Mouse (Mus musculus) cerebellum, adult 2 months (tissue): Measurements from ENCODE around the gene Lcn11. TPM values are rescaled to one million over a fixed set of nuclear protein-coding genes. Genes with fewer than 3 reads are reported as not detected.

ENCODE experiments used
- DNase-seq, 2 experiments: peaks; one replicate each; pipeline ENCODE4 v3.0.0; 2021
- H3K27ac ChIP-seq: fragments of 200-500 bp; 2 replicates; pipeline ENCODE4 v1.5.1; 2012; ENCODE audit warnings: low read length, control low read depth, inconsistent platforms; ENCODE audit not compliant: insufficient read depth
- H3K27me3 ChIP-seq: fragments of 200-500 bp; 2 replicates; pipeline ENCODE4 v1.6.1; 2012; ENCODE audit warnings: inconsistent platforms, mild to moderate bottlenecking, low read length, moderate library complexity; ENCODE audit not compliant: control insufficient read depth, insufficient read depth
- H3K4me1 ChIP-seq: fragments of 200-500 bp; 2 replicates; pipeline ENCODE4 v1.6.1; 2011; ENCODE audit warnings: low read length; ENCODE audit not compliant: control insufficient read depth, insufficient read depth
- H3K4me3 ChIP-seq: fragments of 200-500 bp; replicated peaks from 2 replicates; pipeline ENCODE3; 2011; ENCODE audit warnings: mild to moderate bottlenecking, low read depth, low read length, control low read depth; ENCODE audit not compliant: insufficient read depth
- CTCF ChIP-seq: fragments of 200-500 bp; IDR thresholded peaks from 2 replicates; pipeline ENCODE4 v1.5.1; 2011; ENCODE audit warnings: low read depth, mild to moderate bottlenecking, control low read depth, low read length, moderate library complexity, borderline replicate concordance; ENCODE audit not compliant: insufficient read depth
- POLR2A ChIP-seq: fragments of 200-500 bp; IDR thresholded peaks from 2 replicates; pipeline ENCODE4 v1.6.1; 2011; ENCODE audit warnings: low read length, control low read depth, borderline replicate concordance; ENCODE audit not compliant: insufficient read depth
- WGBS: fragments of 180-500 bp; shearing (Covaris S2); methylation state at CpG from one replicate; pipeline ENCODE4 v1.1.7; 2018; 5-methylcytosine and 5-hydroxymethylcytosine counted together
- polyA plus RNA-seq: library from polyadenylated mRNA; depleted of rRNA; stranded (reverse); fragments of >200 nt; gene quantifications from 2 replicates; pipeline ENCODE4 v1.2.3, GENCODE M21; 2012

Gene Lcn11
- polyA plus RNA-seq, 1 experiment = not detected

- peak in 1 of 2 experiments; percentile 22 for DNase-seq
- TF ChIP-seq CTCF = no peak
- no peak for TF ChIP-seq POLR2A
- Histone ChIP-seq H3K4me1 (peaks cover 4% of the 10 kb centered on the region; the same call in 1 of the 2 replicates), H3K4me3 (no peak overlapping the region), H3K27me3 (no peaks in the 10 kb centered on the region), H3K27ac (no peak overlapping the region)
- WGBS = 77% methylated on average over 2 of the region's 2 CpGs
These were observed 3.3 kb upstream of the Lcn11 start for GRCm38 (mm10) chr2:25773507-25773906.

GRCm38 (mm10) chr2:25774640-25775039 is 2.2 kb upstream of the Lcn11 start:
- WGBS = 88% methylated on average over 2 of the region's 2 CpGs
- no peak overlapping the region for H3K27ac ChIP-seq
- TF ChIP-seq CTCF = no peak
- TF ChIP-seq POLR2A = no peak
- no peaks in the 10 kb centered on the region for H3K27me3 ChIP-seq
- DNase-seq = no peak
- peaks cover 4% of the 10 kb centered on the region; the same call in 1 of the 2 replicates for H3K4me1 ChIP-seq
- H3K4me3 ChIP-seq = no peak overlapping the region

GRCm38 (mm10) chr2:25775991-25776390 is 826 bp upstream of the Lcn11 start:
- peaks cover 4% of the 10 kb centered on the region; the same call in 1 of the 2 replicates for H3K4me1 ChIP-seq
- peak in 1 of 2 experiments; percentile 41 for DNase-seq

GRCm38 (mm10) chr2:25779076-25779475 is 2.3 kb downstream of the Lcn11 start:
- DNase-seq = no peak
- no peaks in the 10 kb centered on the region for H3K27me3 ChIP-seq
- TF ChIP-seq POLR2A (no peak), CTCF (no peak)
- 91% methylated on average over 9 of the region's 9 CpGs for WGBS
- H3K4me1 ChIP-seq = peaks cover 4% of the 10 kb centered on the region; the same call in 1 of the 2 replicates
- H3K27ac ChIP-seq = no peak overlapping the region
- no peak overlapping the region for H3K4me3 ChIP-seq

More at GRCm38 (mm10) chr2:25775991-25776390, 826 bp upstream of the Lcn11 start:
- TF ChIP-seq POLR2A (no peak), CTCF (no peak)
- no peak overlapping the region for H3K4me3 ChIP-seq
- H3K27me3 ChIP-seq = no peaks in the 10 kb centered on the region
- 29% methylated on average over 3 of the region's 3 CpGs for WGBS
- no peak overlapping the region for H3K27ac ChIP-seq

- Histone ChIP-seq H3K27ac (no peak overlapping the region), H3K4me3 (no peak overlapping the region), H3K4me1 (peaks cover under 1% of the 10 kb centered on the region; the same call in 1 of the 2 replicates), H3K27me3 (no peaks in the 10 kb centered on the region)
- peak; percentile 47 to 72 for DNase-seq
- TF ChIP-seq CTCF (no peak), POLR2A (no peak)
- WGBS = 20% methylated on average over 4 of the region's 4 CpGs
These were observed 4.1 kb downstream of the Lcn11 start for GRCm38 (mm10) chr2:25780921-25781320.

- no peak for TF ChIP-seq POLR2A
- TF ChIP-seq CTCF = no peak
- Histone ChIP-seq H3K27me3 (no peaks in the 10 kb centered on the region), H3K4me1 (no peaks in the 10 kb centered on the region), H3K4me3 (no peak within 1 kb of the TSS), H3K27ac (no peak within 1 kb of the TSS)
- no peak for DNase-seq
- 92% methylated on average over 3 of the region's 3 CpGs for WGBS
These were observed 5.1 kb downstream of the Lcn11 start, which contains the start of gene Gm13539 for GRCm38 (mm10) chr2:25781957-25782356. Gene Gm13539, plus strand, starts transcription at chr2:25782257.

- Histone ChIP-seq H3K27ac (no peak overlapping the region), H3K4me1 (no peaks in the 10 kb centered on the region), H3K27me3 (no peaks in the 10 kb centered on the region), H3K4me3 (no peak overlapping the region)
- WGBS = 25% methylated on average over 5 of the region's 5 CpGs
- no peak for DNase-seq
- TF ChIP-seq CTCF (no peak), POLR2A (no peak)
These were observed 8.9 kb downstream of the Lcn11 start for GRCm38 (mm10) chr2:25785573-25786322.

GRCm38 (mm10) chr2:25789092-25789491 is 12.3 kb downstream of the Lcn11 start:
- Histone ChIP-seq H3K27ac (no peak overlapping the region), H3K27me3 (no peaks in the 10 kb centered on the region), H3K4me1 (no peaks in the 10 kb centered on the region), H3K4me3 (no peak overlapping the region)
- TF ChIP-seq CTCF = no peak
- no peak for TF ChIP-seq POLR2A
- DNase-seq = no peak
- WGBS = 82% methylated on average over 3 of the region's 3 CpGs
